Mouse (Mus musculus) heart, postnatal 0 days (tissue): ENCODE measurements around the gene Gm45021.

Experiments used
- CTCF ChIP-seq: IDR thresholded peaks from 2 replicates; pipeline ENCODE4 v1.5.1; 2016; ENCODE audit warnings: antibody characterized with exemption, control low read depth, low read depth
- EP300 ChIP-seq: IDR thresholded peaks from 2 replicates; pipeline ENCODE4 v1.6.1; 2016; ENCODE audit warnings: antibody characterized with exemption, low read depth

- TF ChIP-seq CTCF (no peak), EP300 (peak; percentile 86)
These were observed 34.9 kb upstream of the Gm45021 start, which contains the start of gene Lrrc61 for GRCm38 (mm10) chr6:48554280-48555103.
